Mouse (Mus musculus) hindbrain, postnatal 0 days (tissue): ENCODE measurements at regions not wholly inside any gene's neighbourhood (a gene's known extent, or its start where the extent isn't known, plus 50 kb on each side); places are given as distances from the start of the nearest gene placed in this dataset.
A peak's percentile ranks its signal among the peaks of the same experiment; 100 is the strongest.

Experiments used
- ATAC-seq: fragments of 200-750 bp; cut with Nextera tagmentation; 2 replicates; pipeline ENCODE4 v1.8.0; 2017; ENCODE audit warnings: mild to moderate bottlenecking, moderate TSS enrichment, moderate library complexity
- DNase-seq: peaks from one replicate; pipeline ENCODE4 v3.0.0-alpha.2; 2015; ENCODE audit warnings: low spot score
- H3K27ac ChIP-seq: fragments of 300-500 bp; sonication (generic); 2 replicates; pipeline ENCODE4 v1.5.1; 2014; ENCODE audit warnings: mild to moderate bottlenecking
- H3K27me3 ChIP-seq: fragments of 300-500 bp; sonication (generic); 2 replicates; pipeline ENCODE4 v1.6.1; 2014; ENCODE audit warnings: low read length, mixed read lengths; ENCODE audit not compliant: insufficient read depth
- H3K36me3 ChIP-seq: fragments of 300-500 bp; sonication (generic); 2 replicates; pipeline ENCODE4 v1.6.1; 2014; ENCODE audit warnings: low read length, mixed read lengths; ENCODE audit not compliant: insufficient read depth
- H3K4me1 ChIP-seq: fragments of 300-500 bp; sonication (generic); 2 replicates; pipeline ENCODE4 v1.6.1; 2014; ENCODE audit warnings: antibody characterized with exemption, low read length, mixed read lengths; ENCODE audit not compliant: insufficient read depth
- H3K4me2 ChIP-seq: fragments of 300-500 bp; sonication (generic); 2 replicates; pipeline ENCODE4 v1.6.1; 2014; ENCODE audit warnings: low read depth, mild to moderate bottlenecking, low read length, moderate library complexity, mixed read lengths
- H3K4me3 ChIP-seq: fragments of 300-500 bp; sonication (generic); 2 replicates; pipeline ENCODE4 v1.5.1; 2014; ENCODE audit warnings: low read length
- H3K9ac ChIP-seq: fragments of 300-500 bp; sonication (generic); replicated peaks from 2 replicates; pipeline ENCODE4 v1.6.1; 2014; ENCODE audit warnings: mild to moderate bottlenecking, low read length, moderate library complexity, mixed read lengths
- H3K9me3 ChIP-seq: fragments of 300-500 bp; sonication (generic); 2 replicates; pipeline ENCODE4 v1.6.1; 2016; ENCODE audit warnings: low read length, mixed read lengths
- CTCF ChIP-seq: IDR thresholded peaks from 2 replicates; pipeline ENCODE4 v1.5.1; 2016; ENCODE audit warnings: antibody characterized with exemption, control low read depth, low read depth
- WGBS: fragments of 180-500 bp; shearing (Covaris S2); extraction: QIAGEN DNeasy Blood & Tissue Kit; methylation state at CpG from one replicate; pipeline ENCODE4 v1.1.7; 2014; 5-methylcytosine and 5-hydroxymethylcytosine counted together

- TF ChIP-seq CTCF = no peak
- Histone ChIP-seq H3K4me3 (no peak overlapping the region), H3K4me2 (0 out of 2 replicates have a peak overlapping the region, but pooled peaks have one; percentile 3), H3K27me3 (no peaks in the 10 kb centered on the region), H3K27ac (peak overlapping the region; percentile 97), H3K9me3 (no peaks in the 10 kb centered on the region), H3K4me1 (peaks cover 45% of the 10 kb centered on the region), H3K9ac (peak overlapping the region; percentile 39; the same call in 1 of the 2 replicates), H3K36me3 (no peaks in the 10 kb centered on the region)
- peak; percentile 74 for ATAC-seq
- 25% methylated on average over 16 of the region's 16 CpGs for WGBS
- DNase-seq = peak; percentile 94
Observed at GRCm38 (mm10) chr8:126667721-126668656, 74.2 kb upstream of the Irf2bp2 start.

- no peaks in the 10 kb centered on the region for H3K27me3 ChIP-seq
- H3K36me3 ChIP-seq = no peaks in the 10 kb centered on the region
- H3K9me3 ChIP-seq = no peaks in the 10 kb centered on the region
- H3K9ac ChIP-seq = peak overlapping the region; percentile 39
- H3K27ac ChIP-seq = peak overlapping the region; percentile 97
- peak; percentile 16 for ATAC-seq
- no peak for TF ChIP-seq CTCF
- WGBS = 20% methylated on average over 12 of the region's 12 CpGs
- peaks cover 53% of the 10 kb centered on the region for H3K4me1 ChIP-seq
- H3K4me3 ChIP-seq = no peak overlapping the region
- DNase-seq = peak; percentile 73
- H3K4me2 ChIP-seq = 0 out of 2 replicates have a peak overlapping the region, but pooled peaks have one; percentile 3
Observed at GRCm38 (mm10) chr8:126667086-126667720, 73.4 kb upstream of the Irf2bp2 start.

GRCm38 (mm10) chr8:126666327-126667085, 72.7 kb upstream of the Irf2bp2 start:
- Histone ChIP-seq H3K4me2 (peak overlapping the region; percentile 45), H3K36me3 (no peaks in the 10 kb centered on the region), H3K4me1 (peaks cover 60% of the 10 kb centered on the region), H3K4me3 (no peak overlapping the region), H3K9ac (peak overlapping the region; percentile 45), H3K27ac (peak overlapping the region; percentile 97), H3K9me3 (no peaks in the 10 kb centered on the region), H3K27me3 (no peaks in the 10 kb centered on the region)
- no peak for TF ChIP-seq CTCF
- DNase-seq = peak; percentile 100
- WGBS = 0% methylated on average over 14 of the region's 15 CpGs
- peak; percentile 90 for ATAC-seq

- ATAC-seq (no peak), DNase-seq (peak; percentile 78)
- H3K4me1 ChIP-seq = peaks cover 68% of the 10 kb centered on the region
- no peaks in the 10 kb centered on the region for H3K36me3 ChIP-seq
- peak overlapping the region; percentile 45 for H3K9ac ChIP-seq
- TF ChIP-seq CTCF = no peak
- no peak overlapping the region for H3K4me3 ChIP-seq
- no peaks in the 10 kb centered on the region for H3K9me3 ChIP-seq
- 5% methylated on average over 18 of the region's 18 CpGs for WGBS
- no peaks in the 10 kb centered on the region for H3K27me3 ChIP-seq
- peak overlapping the region; percentile 45 for H3K4me2 ChIP-seq
- peak overlapping the region; percentile 97 for H3K27ac ChIP-seq
Observed at GRCm38 (mm10) chr8:126665581-126666241, 71.9 kb upstream of the Irf2bp2 start.

- Histone ChIP-seq H3K9ac (no peak overlapping the region), H3K27me3 (no peaks in the 10 kb centered on the region), H3K4me1 (peaks cover 72% of the 10 kb centered on the region), H3K36me3 (no peaks in the 10 kb centered on the region), H3K4me3 (no peak overlapping the region), H3K9me3 (no peaks in the 10 kb centered on the region), H3K27ac (peak overlapping the region; percentile 97), H3K4me2 (no peak overlapping the region; the same call in 1 of the 2 replicates)
- 39% methylated on average over 5 of the region's 5 CpGs for WGBS
- TF ChIP-seq CTCF = no peak
- ATAC-seq (no peak), DNase-seq (no peak)
Observed at GRCm38 (mm10) chr8:126664891-126665290, 71.1 kb upstream of the Irf2bp2 start.
